Comparison of ENCODE assay signal across 8 mouse cellular contexts in the genomic region with DNA sequence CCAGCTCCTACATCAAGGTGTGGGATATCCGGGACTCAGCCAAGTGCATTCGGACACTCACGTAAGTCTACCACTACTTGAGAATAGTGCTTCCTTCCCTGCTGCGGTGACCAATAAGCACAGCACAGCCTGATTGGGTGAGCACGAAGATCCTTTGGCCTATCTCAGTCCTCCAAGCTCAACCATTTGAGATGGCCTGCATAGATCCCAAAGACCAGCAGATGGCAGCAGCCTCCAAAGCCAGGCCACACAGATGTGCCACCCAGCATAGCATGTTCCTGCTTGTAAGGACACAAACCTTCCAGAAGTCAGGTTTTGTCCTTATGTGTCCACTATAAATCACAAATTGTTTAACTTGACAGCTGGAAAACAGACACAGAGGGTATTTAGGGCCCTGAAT. TPM values are rescaled to one million over a fixed set of nuclear protein-coding genes. Genes with fewer than 3 reads are reported as not detected.
DNase-seq lines count a peak whose midpoint lies in the region; ATAC-seq and TF ChIP-seq lines count a peak whose summit lies in the region.

No protein-coding gene starts in this region.

- peak; percentile 73 for TF ChIP-seq RAD21 in CH12.LX (IDR thresholded peaks at IDR 0.05; ENCODE audit: low read depth, low read length)

- peak; percentile 85 to 87 for TF ChIP-seq CTCF in CH12.LX (conservative IDR thresholded peaks at IDR 0.05 in 1 of 2, IDR thresholded peaks at IDR 0.05 in 1 of 2; ENCODE audit: low read depth in 2 of 2, low read length in 2 of 2)
- TF ChIP-seq CTCF in bone marrow macrophage, adult 2 months (IDR thresholded peaks at IDR 0.05; ENCODE audit: low read depth, low read length), result peak; percentile 63
- TF ChIP-seq CTCF in embryonic fibroblast, embryonic 13.5 days (IDR thresholded peaks at IDR 0.05; ENCODE audit: borderline replicate concordance, insufficient read depth, low read length), result peak; percentile 84; the same call in 1 of the 2 replicates
- peak; percentile 96 for TF ChIP-seq CTCF in liver, adult 2 months (IDR thresholded peaks at IDR 0.05; ENCODE audit: low read depth, low read length)

- H3K27ac ChIP-seq in CH12.LX (ENCODE audit: insufficient read depth, low read depth), result no peak overlapping the region
- H3K27ac ChIP-seq in bone marrow macrophage, adult 2 months (ENCODE audit: insufficient read depth, low read depth, low read length), result no peak overlapping the region
- H3K27ac ChIP-seq in embryonic fibroblast, embryonic 13.5 days (ENCODE audit: insufficient read depth, low read length), result no peak overlapping the region
- H3K27ac ChIP-seq in heart, embryonic 11.5 days (ENCODE audit: low read depth, low read length), result no peak overlapping the region
- no peak overlapping the region for H3K27ac ChIP-seq in kidney, embryonic 14.5 days (ENCODE audit: low read depth, low read length)
- H3K27ac ChIP-seq in liver, adult 2 months (replicated peaks; ENCODE audit: insufficient read depth, low read depth, low read length), result no peak overlapping the region
- H3K27ac ChIP-seq in stomach, embryonic 16.5 days (ENCODE audit: low read length), result no peak overlapping the region

- peaks cover 88 to 99% of the 10 kb centered on the region in 2 experiments for H3K36me3 ChIP-seq in CH12.LX (replicated peaks in 1 of 2; ENCODE audit: control insufficient read depth in 1 of 2, insufficient read depth in 1 of 2, low read length in 1 of 2)
- no peaks in the 10 kb centered on the region; the same call in 1 of the 2 replicates for H3K36me3 ChIP-seq in heart, embryonic 11.5 days (ENCODE audit: control insufficient read depth, insufficient read depth, low read length)
- peaks cover 4% of the 10 kb centered on the region; the same call in 1 of the 2 replicates for H3K36me3 ChIP-seq in kidney, embryonic 14.5 days (ENCODE audit: control insufficient read depth, insufficient read depth, low read length)
- no peaks in the 10 kb centered on the region for H3K36me3 ChIP-seq in liver, adult 2 months (ENCODE audit: control insufficient read depth, insufficient read depth, low read length)
- H3K36me3 ChIP-seq in stomach, embryonic 16.5 days (ENCODE audit: control insufficient read depth, insufficient read depth, low read length), result no peaks in the 10 kb centered on the region; the same call in 1 of the 2 replicates

- in situ Hi-C loops in CH12.LX (cut with MboI; ENCODE audit: low pct_ligation_motif_present, low pct_unique_long_range_greater_than_20kb, low sequenced_read_pairs), result loop anchor here (5.0 kb wide), 1 partner anchor 42 kb away; a partner anchor contains a TSS

- no peak overlapping the region for H3K4me2 ChIP-seq in CH12.LX (ENCODE audit: insufficient read depth, low read depth, poor library complexity, severe bottlenecking)
- peak overlapping the region; percentile 15; the same call in 1 of the 2 replicates for H3K4me2 ChIP-seq in heart, embryonic 11.5 days
- H3K4me2 ChIP-seq in kidney, embryonic 14.5 days (replicated peaks; ENCODE audit: low read depth, low read length), result peak overlapping the region; percentile 21; the same call in 1 of the 2 replicates
- H3K4me2 ChIP-seq in stomach, embryonic 16.5 days (ENCODE audit: low read depth, low read length), result no peak overlapping the region

- peak; percentile 84 for DNase-seq in CH12.LX (ENCODE audit: extremely low read depth)
- DNase-seq in liver, adult 2 months (ENCODE audit: extremely low read depth, low read depth, low spot score), result peak; percentile 67
- peak; percentile 82 for DNase-seq in naive thymus-derived CD4-positive, alpha-beta T cell, adult 2 months (ENCODE audit: low read depth)

- H3K4me1 ChIP-seq in CH12.LX (ENCODE audit: control insufficient read depth in 1 of 2, insufficient read depth in 2 of 2), result peaks cover 0 to 24% of the 10 kb centered on the region in 2 experiments; a peak in 2 of 4 replicates
- H3K4me1 ChIP-seq in bone marrow macrophage, adult 2 months (ENCODE audit: control insufficient read depth, insufficient read depth, low read length), result peaks cover 3% of the 10 kb centered on the region; the same call in 1 of the 2 replicates
- H3K4me1 ChIP-seq in embryonic fibroblast, embryonic 13.5 days (ENCODE audit: control insufficient read depth, insufficient read depth, low read length), result no peaks in the 10 kb centered on the region
- H3K4me1 ChIP-seq in heart, embryonic 11.5 days (ENCODE audit: control insufficient read depth, insufficient read depth, low read length), result peaks cover 16% of the 10 kb centered on the region
- H3K4me1 ChIP-seq in kidney, embryonic 14.5 days (ENCODE audit: control insufficient read depth, insufficient read depth, low read length), result peaks cover 20% of the 10 kb centered on the region
- no peaks in the 10 kb centered on the region for H3K4me1 ChIP-seq in liver, adult 2 months (ENCODE audit: control insufficient read depth, insufficient read depth, low read length)
- peaks cover 15% of the 10 kb centered on the region for H3K4me1 ChIP-seq in stomach, embryonic 16.5 days (ENCODE audit: control insufficient read depth, insufficient read depth, low read length)

- WGBS in heart, embryonic 11.5 days (ENCODE audit: insufficient replicate concordance), result 10% methylated on average over 5 of the region's 5 CpGs
- 7% methylated on average over 5 of the region's 5 CpGs for WGBS in kidney, embryonic 14.5 days
- WGBS in liver, adult 2 months, result 9% methylated on average over 5 of the region's 5 CpGs
- 9% methylated on average over 5 of the region's 5 CpGs for WGBS in stomach, embryonic 16.5 days

- H3K27me3 ChIP-seq in CH12.LX (replicated peaks), result no peaks in the 10 kb centered on the region
- H3K27me3 ChIP-seq in heart, embryonic 11.5 days (ENCODE audit: control insufficient read depth, insufficient read depth, low read length), result peaks cover 3% of the 10 kb centered on the region; the same call in 1 of the 2 replicates
- H3K27me3 ChIP-seq in kidney, embryonic 14.5 days (ENCODE audit: control insufficient read depth, insufficient read depth, low read length), result no peaks in the 10 kb centered on the region
- no peaks in the 10 kb centered on the region for H3K27me3 ChIP-seq in liver, adult 2 months (ENCODE audit: control insufficient read depth, insufficient read depth, low read length)
- H3K27me3 ChIP-seq in stomach, embryonic 16.5 days (ENCODE audit: control insufficient read depth, insufficient read depth, low read length), result no peaks in the 10 kb centered on the region

- no peaks in the 10 kb centered on the region for H3K9me3 ChIP-seq in CH12.LX (replicated peaks; ENCODE audit: low read length)
- H3K9me3 ChIP-seq in heart, embryonic 11.5 days (replicated peaks; ENCODE audit: control insufficient read depth, low read length), result no peaks in the 10 kb centered on the region
- no peaks in the 10 kb centered on the region for H3K9me3 ChIP-seq in kidney, embryonic 14.5 days (ENCODE audit: control insufficient read depth, low read length)
- no peaks in the 10 kb centered on the region for H3K9me3 ChIP-seq in stomach, embryonic 16.5 days (replicated peaks; ENCODE audit: control insufficient read depth, low read length)

- dilution Hi-C loops in CH12.LX (cut with MboI; ENCODE audit: extremely low pct_ligation_motif_present, extremely low pct_unique_long_range_greater_than_20kb, low sequenced_read_pairs), result no loop called here

- no peak for ATAC-seq in heart, embryonic 11.5 days (replicated peaks; ENCODE audit: insufficient number of reproducible peaks, low FRiP score, low TSS enrichment)
- ATAC-seq in kidney, embryonic 14.5 days (ENCODE audit: low FRiP score, low TSS enrichment), result peak; percentile 84
- ATAC-seq in stomach, embryonic 16.5 days (ENCODE audit: insufficient read depth, low FRiP score), result peak; percentile 59

- H3K4me3 ChIP-seq in CH12.LX (replicated peaks in 1 of 3; ENCODE audit: low read depth in 2 of 3, low read length in 2 of 3, poor library complexity in 1 of 3), result no peak overlapping the region
- no peak overlapping the region for H3K4me3 ChIP-seq in bone marrow macrophage, adult 2 months (ENCODE audit: insufficient read depth, low read length)
- no peak overlapping the region for H3K4me3 ChIP-seq in embryonic fibroblast, embryonic 13.5 days (ENCODE audit: insufficient read depth, low read length)
- no peak overlapping the region for H3K4me3 ChIP-seq in heart, embryonic 11.5 days (ENCODE audit: low read depth, low read length)
- H3K4me3 ChIP-seq in kidney, embryonic 14.5 days (ENCODE audit: low read length), result no peak overlapping the region
- no peak overlapping the region for H3K4me3 ChIP-seq in liver, adult 2 months (ENCODE audit: insufficient read depth, low read depth, low read length)
- no peak overlapping the region for H3K4me3 ChIP-seq in stomach, embryonic 16.5 days (replicated peaks; ENCODE audit: low read length)

- no peak overlapping the region for H3K9ac ChIP-seq in CH12.LX (ENCODE audit: insufficient read depth, low read depth)
- H3K9ac ChIP-seq in heart, embryonic 11.5 days (ENCODE audit: low read depth, low read length), result no peak overlapping the region
- no peak overlapping the region for H3K9ac ChIP-seq in kidney, embryonic 14.5 days (ENCODE audit: low read depth, low read length)
- no peak overlapping the region for H3K9ac ChIP-seq in liver, adult 2 months (ENCODE audit: low read depth, low read length)
- H3K9ac ChIP-seq in stomach, embryonic 16.5 days (ENCODE audit: low read length), result no peak overlapping the region

- no peak for TF ChIP-seq EP300 in CH12.LX (IDR thresholded peaks at IDR 0.05; ENCODE audit: low read length)

- no peaks in the 10 kb centered on the region for H3K79me2 ChIP-seq in CH12.LX (replicated peaks; ENCODE audit: control insufficient read depth, extremely low read depth, insufficient read depth, poor library complexity, severe bottlenecking)
- no peaks in the 10 kb centered on the region for H3K79me2 ChIP-seq in liver, adult 2 months (ENCODE audit: control insufficient read depth, insufficient read depth, low read length)

- no peak for TF ChIP-seq POLR2A in CH12.LX (IDR thresholded peaks at IDR 0.05; ENCODE audit: low read depth, low read length)
- TF ChIP-seq POLR2A in bone marrow macrophage, adult 2 months (IDR thresholded peaks at IDR 0.05; ENCODE audit: borderline replicate concordance, low read depth, low read length), result no peak
- no peak for TF ChIP-seq POLR2A in embryonic fibroblast, embryonic 13.5 days (IDR thresholded peaks at IDR 0.05; ENCODE audit: low read depth, low read length)
- TF ChIP-seq POLR2A in liver, adult 2 months (IDR thresholded peaks at IDR 0.05; ENCODE audit: extremely low read depth, insufficient read depth, low read length), result no peak

RNA-seq across cellular contexts. Expression of a gene that starts 38.9 kb away (rescaled TPM):
- 21.1 and 26.2 TPM in 2 replicates for total RNA-seq in CH12.LX (2012; rRNA removed)
- 6.0 and 7.3 TPM in 2 replicates for total RNA-seq in CH12.LX (2014; rRNA removed)
- polyA plus RNA-seq in CH12.LX (2012; ENCODE audit: insufficient read length, low read depth), result 22.6 and 32.4 TPM in 2 replicates
- polyA plus RNA-seq in bone marrow macrophage, adult 2 months (2012; ENCODE audit: insufficient read depth, insufficient read length, missing spikeins), result 16.2 and 17.9 TPM in 2 replicates
- 14.1 and 19.4 TPM in 2 replicates for polyA plus RNA-seq in embryonic fibroblast, embryonic 13.5 days (2011; ENCODE audit: insufficient read length, low read depth, missing spikeins)
- polyA plus RNA-seq in heart, embryonic 11.5 days (2014; fragmentation: Nextera tagmentation; extraction: Ambion mirVana), result 3.9 TPM in 2 replicates
- 3.2 and 3.3 TPM in 2 replicates for polyA plus RNA-seq in kidney, embryonic 14.5 days (2014; fragmentation: Nextera tagmentation; extraction: Ambion mirVana)
- total RNA-seq in liver, adult 2 months (2014; rRNA removed), result 0.74 and 0.94 TPM in 2 replicates
- 0.82 and 1.5 TPM in 2 replicates for polyA plus RNA-seq in liver, adult 2 months (2012; rRNA removed)
- polyA plus RNA-seq in stomach, embryonic 16.5 days (2015; fragmentation: Nextera tagmentation; extraction: Ambion mirVana), result 2.2 and 2.3 TPM in 2 replicates

RNA-seq across cellular contexts. Expression of a gene that starts 42.5 kb away (rescaled TPM):
- total RNA-seq in CH12.LX (2012; rRNA removed) (not detected in 2 replicates), CH12.LX (2014; rRNA removed) (not detected in 2 replicates)
- not detected in 2 replicates for polyA plus RNA-seq in CH12.LX (2012; ENCODE audit: insufficient read length, low read depth)
- not detected in 2 replicates for polyA plus RNA-seq in bone marrow macrophage, adult 2 months (2012; ENCODE audit: insufficient read depth, insufficient read length, missing spikeins)
- 0.45 and 1.2 TPM in 2 replicates for polyA plus RNA-seq in embryonic fibroblast, embryonic 13.5 days (2011; ENCODE audit: insufficient read length, low read depth, missing spikeins)
- polyA plus RNA-seq in heart, embryonic 11.5 days (2014; fragmentation: Nextera tagmentation; extraction: Ambion mirVana), result not detected in 2 replicates
- 0.21 and 0.43 TPM in 2 replicates for polyA plus RNA-seq in kidney, embryonic 14.5 days (2014; fragmentation: Nextera tagmentation; extraction: Ambion mirVana)
- not detected in 2 replicates for total RNA-seq in liver, adult 2 months (2014; rRNA removed)
- polyA plus RNA-seq in liver, adult 2 months (2012; rRNA removed), result not detected in 2 replicates
- polyA plus RNA-seq in stomach, embryonic 16.5 days (2015; fragmentation: Nextera tagmentation; extraction: Ambion mirVana), result 0.95 and 1.3 TPM in 2 replicates

Comparison
In these comparisons a context has a peak if more than half of its experiments do, and no peak if none do; other contexts are left out.
1. H3K4me2 ChIP-seq: peak in heart, embryonic 11.5 days (single experiment) and kidney, embryonic 14.5 days (single experiment); none in CH12.LX (single experiment) and stomach, embryonic 16.5 days (single experiment).
2. Peak in every context shown above with its lines, with median percentiles within 50 percentile points of each other: DNase-seq and CTCF ChIP-seq.